Mouse (Mus musculus) midbrain, embryonic 12.5 days (tissue): Measurements from ENCODE around the gene Zer1. TPM values are rescaled to one million over a fixed set of nuclear protein-coding genes. Genes with fewer than 3 reads are reported as not detected.
"Not testable (repeated sequence)": the region's sequence is repeated elsewhere in the genome, so short reads cannot be mapped to it uniquely, and the experiment has no call there.

Experiments
- ATAC-seq: fragments of 200-750 bp; cut with Nextera tagmentation; 2 replicates; pipeline ENCODE4 v1.8.0; 2017; ENCODE audit warnings: low read depth, moderate TSS enrichment, moderate library complexity; ENCODE audit not compliant: low FRiP score
- H3K27ac ChIP-seq: fragments of 300-500 bp; sonication (generic); replicated peaks from 2 replicates; pipeline ENCODE4 v1.5.1; 2016; ENCODE audit warnings: mild to moderate bottlenecking
- H3K27me3 ChIP-seq: fragments of 300-500 bp; sonication (generic); 2 replicates; pipeline ENCODE4 v1.6.1; 2016; ENCODE audit warnings: mild to moderate bottlenecking
- H3K36me3 ChIP-seq: fragments of 300-500 bp; sonication (generic); 2 replicates; pipeline ENCODE4 v1.6.1; 2016
- H3K4me1 ChIP-seq: fragments of 300-500 bp; sonication (generic); 2 replicates; pipeline ENCODE4 v1.6.1; 2016
- H3K4me2 ChIP-seq: fragments of 300-500 bp; sonication (generic); replicated peaks from 2 replicates; pipeline ENCODE4 v1.6.1; 2016; ENCODE audit warnings: mild to moderate bottlenecking, moderate library complexity
- H3K4me3 ChIP-seq: fragments of 300-500 bp; sonication (generic); 2 replicates; pipeline ENCODE4 v1.5.1; 2016; ENCODE audit warnings: mild to moderate bottlenecking
- H3K9ac ChIP-seq: fragments of 300-500 bp; sonication (generic); replicated peaks from 2 replicates; pipeline ENCODE4 v1.6.1; 2016; ENCODE audit warnings: mild to moderate bottlenecking, moderate library complexity
- H3K9me3 ChIP-seq: fragments of 300-500 bp; sonication (generic); 2 replicates; pipeline ENCODE4 v1.6.1; 2016; ENCODE audit warnings: mild to moderate bottlenecking
- WGBS: fragments of 180-500 bp; shearing (Covaris S2); methylation state at CpG from one replicate; pipeline ENCODE4 v1.1.7; 2016; 5-methylcytosine and 5-hydroxymethylcytosine counted together
- polyA plus RNA-seq: library from polyadenylated mRNA; unstranded; fragments of >200 nt; fragmentation: Nextera tagmentation; extraction: Ambion mirVana; gene quantifications from 2 replicates; pipeline ENCODE4 v1.2.1, GENCODE M21; 2016

Gene Zer1
- polyA plus RNA-seq, 1 experiment from 2014 or later, result 11.6 TPM

- H3K4me1 ChIP-seq, result peaks cover 46% of the 10 kb centered on the region
- ATAC-seq, result no peak
- 8% methylated on average over 37 of the region's 37 CpGs for WGBS
Observed at GRCm38 (mm10) chr2:30061215-30062166, 62.9 kb downstream of the Zer1 start.

GRCm38 (mm10) chr2:30058418-30058817 lies 66.0 kb downstream of the Zer1 start:
- H3K4me2 ChIP-seq, result no peak overlapping the region
- no peaks in the 10 kb centered on the region for H3K36me3 ChIP-seq
- ATAC-seq, result no peak
- peaks cover 5% of the 10 kb centered on the region; the same call in 1 of the 2 replicates for H3K27me3 ChIP-seq
- 33% methylated on average over 5 of the region's 5 CpGs for WGBS
- no peak overlapping the region for H3K27ac ChIP-seq
- H3K9ac ChIP-seq, result no peak overlapping the region
- H3K9me3 ChIP-seq, result no peaks in the 10 kb centered on the region
- H3K4me1 ChIP-seq, result peaks cover 26% of the 10 kb centered on the region
- H3K4me3 ChIP-seq, result no peak overlapping the region

More at GRCm38 (mm10) chr2:30061215-30062166, 62.9 kb downstream of the Zer1 start:
- H3K36me3 ChIP-seq, result no peaks in the 10 kb centered on the region
- no peaks in the 10 kb centered on the region for H3K27me3 ChIP-seq
- H3K9me3 ChIP-seq, result no peaks in the 10 kb centered on the region
- H3K27ac ChIP-seq, result peak overlapping the region; percentile 78
- H3K4me2 ChIP-seq, result peak overlapping the region; percentile 87
- peak overlapping the region; percentile 54 for H3K9ac ChIP-seq
- H3K4me3 ChIP-seq, result peak overlapping the region; percentile 60

GRCm38 (mm10) chr2:30057223-30057904 lies 67.0 kb downstream of the Zer1 start, which contains the start of gene Set:
TSS of gene Set (plus strand) at chr2:30057378.
- peaks cover 5% of the 10 kb centered on the region; the same call in 1 of the 2 replicates for H3K27me3 ChIP-seq
- ATAC-seq, result no peak
- no peak within 1 kb of the TSS for H3K9ac ChIP-seq
- no peak within 1 kb of the TSS for H3K4me2 ChIP-seq
- peaks cover 18% of the 10 kb centered on the region for H3K4me1 ChIP-seq
- H3K27ac ChIP-seq, result no peak within 1 kb of the TSS
- H3K4me3 ChIP-seq, result no peak within 1 kb of the TSS
- no peaks in the 10 kb centered on the region for H3K36me3 ChIP-seq
- WGBS, result 48% methylated on average over 12 of the region's 12 CpGs
- H3K9me3 ChIP-seq, result no peaks in the 10 kb centered on the region

- Histone ChIP-seq H3K9me3 (no peaks in the 10 kb centered on the region), H3K4me3 (no peak overlapping the region), H3K9ac (no peak overlapping the region), H3K27me3 (peaks cover 5% of the 10 kb centered on the region; the same call in 1 of the 2 replicates), H3K4me1 (peaks cover 17% of the 10 kb centered on the region), H3K27ac (no peak overlapping the region), H3K36me3 (no peaks in the 10 kb centered on the region), H3K4me2 (no peak overlapping the region)
- no peak for ATAC-seq
- WGBS, result 85% methylated on average over 3 of the region's 3 CpGs
Observed at GRCm38 (mm10) chr2:30056736-30057135, 67.6 kb downstream of the Zer1 start.

- H3K4me2 ChIP-seq, H3K9me3 ChIP-seq, ATAC-seq, H3K27me3 ChIP-seq, H3K9ac ChIP-seq, H3K4me1 ChIP-seq, H3K36me3 ChIP-seq, H3K4me3 ChIP-seq, H3K27ac ChIP-seq: not testable (repeated sequence)
- 93% methylated on average over 3 of the region's 3 CpGs for WGBS
Observed at GRCm38 (mm10) chr2:30055310-30055709, 69.1 kb downstream of the Zer1 start.

DNA sequence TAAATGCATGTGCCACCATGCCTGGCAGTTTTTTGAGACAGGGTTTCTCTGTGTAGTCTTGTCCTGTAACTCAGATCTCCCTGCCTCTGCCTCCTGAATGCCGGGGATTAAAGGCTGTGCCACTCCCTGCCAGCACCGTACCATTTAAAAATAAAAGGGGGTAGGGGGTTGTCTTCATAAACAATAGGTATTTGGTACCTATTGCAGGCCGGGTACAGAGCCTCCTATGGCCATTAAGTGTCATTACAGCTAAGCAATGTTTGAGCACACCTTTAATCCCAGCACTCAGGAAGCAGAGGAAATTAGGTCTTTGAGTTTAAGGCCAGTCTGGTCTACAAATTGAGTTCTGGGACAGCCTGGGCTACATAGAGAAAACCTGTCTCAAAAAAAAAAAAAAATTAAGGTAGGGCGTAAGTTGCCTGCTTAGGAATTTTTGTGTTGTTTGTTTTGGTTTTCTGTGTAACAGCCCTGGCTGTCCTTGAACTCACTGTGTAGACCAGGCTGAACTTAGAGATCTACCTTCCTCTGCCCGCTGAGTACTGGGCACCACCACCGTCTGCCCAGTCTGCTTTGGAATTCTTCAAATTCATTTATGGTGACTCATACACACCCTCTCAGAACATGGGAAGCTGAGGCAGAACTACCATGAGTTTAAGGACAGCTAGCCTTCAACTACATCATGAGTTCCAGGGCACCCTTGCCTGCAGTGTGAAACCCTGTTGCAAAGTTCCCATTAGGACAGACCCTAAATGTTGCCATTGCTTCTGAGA lies 72.2 kb downstream of the Zer1 start:
- Histone ChIP-seq H3K9ac (no peak overlapping the region), H3K9me3 (no peaks in the 10 kb centered on the region), H3K27ac (no peak overlapping the region), H3K27me3 (peaks cover 11% of the 10 kb centered on the region; the same call in 1 of the 2 replicates), H3K36me3 (no peaks in the 10 kb centered on the region), H3K4me2 (no peak overlapping the region), H3K4me1 (peaks cover 11% of the 10 kb centered on the region), H3K4me3 (no peak overlapping the region)
- WGBS, result 47% methylated on average over 6 of the region's 6 CpGs
- ATAC-seq, result no peak

- Histone ChIP-seq H3K9me3 (no peaks in the 10 kb centered on the region), H3K4me3 (0 out of 2 replicates have a peak overlapping the region, but pooled peaks have one; percentile 49), H3K4me1 (peaks cover 7% of the 10 kb centered on the region), H3K27ac (no peak overlapping the region), H3K4me2 (no peak overlapping the region), H3K9ac (no peak overlapping the region), H3K27me3 (peaks cover 11% of the 10 kb centered on the region; the same call in 1 of the 2 replicates), H3K36me3 (peaks cover 9% of the 10 kb centered on the region; the same call in 1 of the 2 replicates)
- 83% methylated on average over 3 of the region's 3 CpGs for WGBS
- no peak for ATAC-seq
Observed at GRCm38 (mm10) chr2:30049831-30050230, 74.6 kb downstream of the Zer1 start.

DNA sequence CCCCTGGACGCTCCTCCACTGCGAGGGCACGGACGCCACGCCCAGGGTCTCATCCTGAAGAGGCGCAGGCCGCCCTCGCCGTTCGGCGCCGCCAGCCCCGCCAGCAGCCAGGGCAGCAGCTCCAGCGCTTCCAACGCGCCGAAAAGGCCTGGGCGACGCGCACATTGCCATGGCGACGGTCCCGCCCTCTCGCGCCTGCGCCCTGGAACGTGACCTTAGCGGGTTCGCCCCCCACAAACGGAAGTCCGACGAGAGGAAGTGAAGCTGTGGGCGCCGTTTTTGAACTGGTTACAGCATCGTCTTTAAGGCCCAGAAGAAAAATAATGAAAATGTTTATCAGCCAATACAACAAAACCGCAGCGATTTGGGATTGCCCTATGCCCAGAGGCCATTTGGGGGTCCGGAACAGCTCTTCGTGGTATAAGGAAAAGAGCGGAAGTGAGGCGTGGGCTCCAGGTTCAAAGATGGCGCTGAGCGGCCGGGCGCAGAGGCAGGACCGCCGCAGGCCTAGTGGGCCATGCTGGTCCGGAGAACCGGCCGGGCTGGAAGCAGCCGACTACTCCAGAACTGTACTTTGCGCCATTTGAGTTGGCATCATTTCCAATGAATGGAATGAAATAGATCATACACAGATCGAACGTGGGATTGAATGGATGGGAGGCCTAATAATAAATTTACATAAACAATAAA lies 75.5 kb downstream of the Zer1 start, which contains the start of gene Wdr34:
Gene Wdr34 (minus strand): TSS at position 183 of the 690 bp plus-strand sequence.
- peak within 1 kb of the TSS; percentile 50 for H3K9ac ChIP-seq
- H3K36me3 ChIP-seq, result peaks cover 11% of the 10 kb centered on the region; the same call in 1 of the 2 replicates
- H3K27me3 ChIP-seq, result peaks cover 9% of the 10 kb centered on the region; the same call in 1 of the 2 replicates

GRCm38 (mm10) chr2:30048101-30048501 lies 76.3 kb downstream of the Zer1 start:
- H3K9ac ChIP-seq, result peak overlapping the region; percentile 50
- WGBS, result 65% methylated on average over 11 of the region's 11 CpGs
- H3K9me3 ChIP-seq, result no peaks in the 10 kb centered on the region
- peaks cover 11% of the 10 kb centered on the region; the same call in 1 of the 2 replicates for H3K36me3 ChIP-seq
- H3K4me3 ChIP-seq, result peak overlapping the region; percentile 49
- peak overlapping the region; percentile 85 for H3K27ac ChIP-seq
- H3K4me1 ChIP-seq, result peaks cover 7% of the 10 kb centered on the region
- H3K27me3 ChIP-seq, result 0 out of 2 replicates have a peak, but pooled peaks cover 6% of the 10 kb centered on the region
- ATAC-seq, result no peak
- H3K4me2 ChIP-seq, result peak overlapping the region; percentile 52

More for the DNA sequence above, 75.5 kb downstream of the Zer1 start, which contains the start of gene Wdr34:
- ATAC-seq, result peak; percentile 94
- H3K9me3 ChIP-seq, result no peaks in the 10 kb centered on the region
- peak within 1 kb of the TSS; percentile 49 for H3K4me3 ChIP-seq
- peaks cover 7% of the 10 kb centered on the region for H3K4me1 ChIP-seq
- 1% methylated on average over 54 of the region's 54 CpGs for WGBS
- peak within 1 kb of the TSS; percentile 85 for H3K27ac ChIP-seq
- peak within 1 kb of the TSS; percentile 52 for H3K4me2 ChIP-seq
